Mouse (Mus musculus) ES-E14 (cell line): ENCODE results near the gene Upk1b.

Experiments
- HCFC1 ChIP-seq: IDR thresholded peaks from 2 replicates; pipeline ENCODE4 v1.6.1; 2012; ENCODE audit warnings: low read length, inconsistent platforms, borderline replicate concordance; ENCODE audit not compliant: insufficient read depth
- MAFK ChIP-seq: IDR thresholded peaks from 2 replicates; pipeline ENCODE4 v1.6.1; 2014; ENCODE audit warnings: mild to moderate bottlenecking, low read depth, low read length, inconsistent platforms; ENCODE audit not compliant: insufficient read depth
- ZC3H11A ChIP-seq: IDR thresholded peaks from 2 replicates; pipeline ENCODE4 v1.6.1; 2012; ENCODE audit warnings: low read depth, mild to moderate bottlenecking, inconsistent platforms, low read length, borderline replicate concordance
- ZNF384 ChIP-seq: IDR thresholded peaks from 2 replicates; pipeline ENCODE4 v1.6.1; 2012; ENCODE audit warnings: low read depth, low read length, inconsistent platforms

DNA sequence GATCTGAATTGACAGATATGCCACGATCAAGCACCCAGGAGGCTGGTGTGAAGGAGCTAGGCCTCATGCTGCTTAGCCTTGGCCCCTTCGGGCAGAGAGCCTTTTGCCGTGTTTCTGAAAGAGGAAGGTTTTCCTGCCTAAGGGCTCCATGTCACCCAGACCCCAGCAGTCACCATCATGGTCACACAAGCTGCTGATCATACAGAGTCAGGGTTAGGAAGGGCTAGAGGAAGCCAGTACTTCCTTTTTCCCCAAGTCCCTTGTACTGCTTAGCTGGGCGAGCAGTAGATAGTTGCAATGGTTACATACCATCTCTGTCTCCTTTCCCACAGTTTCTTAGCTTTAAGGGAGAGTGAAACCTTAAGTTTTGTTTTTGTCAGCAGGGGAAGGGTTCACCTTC is 36.6 kb downstream of the Upk1b start:
- TF ChIP-seq MAFK (no peak), ZC3H11A (no peak), ZNF384 (no peak), HCFC1 (no peak)
